Comparison of ENCODE assay signal across 9 mouse cellular contexts in the genomic region with DNA sequence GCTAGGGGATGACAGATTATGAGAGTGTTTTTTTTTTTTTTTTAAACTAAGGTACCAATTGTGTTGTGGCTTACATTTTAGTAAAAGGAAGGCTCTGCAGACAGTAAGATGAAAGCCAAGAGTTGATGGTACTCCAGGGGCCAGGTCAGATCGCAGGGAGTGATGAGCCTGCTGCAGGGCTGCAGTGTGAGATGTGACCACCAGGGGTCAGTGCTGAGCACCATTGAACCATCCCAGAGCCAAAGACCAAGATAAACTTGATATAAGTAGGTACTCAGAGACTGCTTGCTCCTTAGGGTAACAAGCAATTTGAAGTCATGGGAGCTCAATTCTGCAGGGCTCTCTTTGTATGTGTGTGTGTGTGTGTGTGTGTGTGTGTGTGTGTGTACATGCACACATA. TPM values are rescaled to one million over a fixed set of nuclear protein-coding genes. Genes with fewer than 3 reads are reported as not detected.
DNase-seq lines count a peak whose midpoint lies in the region; ATAC-seq and TF ChIP-seq lines count a peak whose summit lies in the region.
"Had no signal": no experiment of that assay in that cellular context is flagged by ENCODE, and none has a peak within 500 bp of the region (broad histone marks: within the 10 kb centered on the region; RNA-seq: fewer than 3 reads in every experiment).

No protein-coding gene starts in this region.

- no peak for ATAC-seq in forebrain, embryonic 14.5 days
- ATAC-seq in forebrain, embryonic 13.5 days = no peak
- no peak for ATAC-seq in lung, postnatal 0 days
- ATAC-seq in stomach, postnatal 0 days (ENCODE audit: low FRiP score, low TSS enrichment) = no peak

- DNase-seq in forebrain, embryonic 14.5 days (ENCODE audit: low spot score) = peak; percentile 58
- no peak for DNase-seq in testis, postnatal 14 days (ENCODE audit: low spot score)
- DNase-seq in cerebellum, postnatal 36 days = peak; percentile 74 to 84
- peak; percentile 14 for DNase-seq in hindlimb bud, embryonic 11.5 days (ENCODE audit: extremely low spot score, low read depth, low spot score)
- peak; percentile 13 for DNase-seq in lung, postnatal 0 days (ENCODE audit: low spot score)
- DNase-seq in stomach, postnatal 0 days (ENCODE audit: low spot score) = peak; percentile 25

- TF ChIP-seq EP300 in lung, postnatal 0 days (IDR thresholded peaks at IDR 0.05) = no peak
- no peak for TF ChIP-seq EP300 in stomach, postnatal 0 days (optimal IDR thresholded peaks at IDR 0.05)

- H3K36me3 ChIP-seq in forebrain, embryonic 14.5 days (ENCODE audit: control insufficient read depth, insufficient read depth, low read length) = no peaks in the 10 kb centered on the region
- H3K36me3 ChIP-seq in forebrain, embryonic 13.5 days (ENCODE audit: poor library complexity, severe bottlenecking) = no peaks in the 10 kb centered on the region
- H3K36me3 ChIP-seq in testis, adult 2 months (ENCODE audit: control insufficient read depth, insufficient read depth, low read length) = no peaks in the 10 kb centered on the region
- no peaks in the 10 kb centered on the region for H3K36me3 ChIP-seq in lung, postnatal 0 days (ENCODE audit: insufficient read depth, low read length)
- no peaks in the 10 kb centered on the region for H3K36me3 ChIP-seq in stomach, postnatal 0 days (ENCODE audit: control insufficient read depth, insufficient read depth, low read length)

- 42% methylated on average over 1 of the region's 1 CpGs for WGBS in forebrain, embryonic 14.5 days
- 36% methylated on average over 1 of the region's 1 CpGs for WGBS in forebrain, embryonic 13.5 days
- WGBS in lung, postnatal 0 days = 32% methylated on average over 1 of the region's 1 CpGs
- 46% methylated on average over 1 of the region's 1 CpGs for WGBS in stomach, postnatal 0 days

- no peak overlapping the region for H3K4me3 ChIP-seq in forebrain, embryonic 14.5 days (ENCODE audit: low read depth, low read length)
- no peak overlapping the region for H3K4me3 ChIP-seq in forebrain, embryonic 13.5 days
- H3K4me3 ChIP-seq in testis, adult 2 months (ENCODE audit: control insufficient read depth, low read depth, low read length) = no peak overlapping the region
- no peak overlapping the region for H3K4me3 ChIP-seq in lung, postnatal 0 days (ENCODE audit: low read depth, low read length)
- no peak overlapping the region for H3K4me3 ChIP-seq in stomach, postnatal 0 days (ENCODE audit: low read depth, low read length)

- H3K27me3 ChIP-seq in forebrain, embryonic 14.5 days (replicated peaks; ENCODE audit: control insufficient read depth, insufficient read depth, low read length) = no peaks in the 10 kb centered on the region
- no peaks in the 10 kb centered on the region for H3K27me3 ChIP-seq in forebrain, embryonic 13.5 days
- no peaks in the 10 kb centered on the region for H3K27me3 ChIP-seq in testis, adult 2 months (ENCODE audit: control insufficient read depth, insufficient read depth, low read length)
- no peaks in the 10 kb centered on the region for H3K27me3 ChIP-seq in lung, postnatal 0 days (replicated peaks; ENCODE audit: insufficient read depth, low read length)
- no peaks in the 10 kb centered on the region for H3K27me3 ChIP-seq in stomach, postnatal 0 days (ENCODE audit: control insufficient read depth, insufficient read depth, low read length)

- H3K27ac ChIP-seq in forebrain, embryonic 14.5 days (ENCODE audit: low read depth, low read length) = no peak overlapping the region
- no peak overlapping the region for H3K27ac ChIP-seq in forebrain, embryonic 13.5 days
- H3K27ac ChIP-seq in testis, adult 2 months (ENCODE audit: control insufficient read depth, insufficient read depth, low read depth, low read length) = no peak overlapping the region
- H3K27ac ChIP-seq in lung, postnatal 0 days (ENCODE audit: low read length) = no peak overlapping the region
- no peak overlapping the region for H3K27ac ChIP-seq in stomach, postnatal 0 days (replicated peaks)

- H3K9me3 ChIP-seq in forebrain, embryonic 14.5 days (replicated peaks; ENCODE audit: control insufficient read depth, low read length) = no peaks in the 10 kb centered on the region
- H3K9me3 ChIP-seq in forebrain, embryonic 13.5 days (replicated peaks) = 0 out of 2 replicates have a peak, but pooled peaks cover 8% of the 10 kb centered on the region
- no peaks in the 10 kb centered on the region for H3K9me3 ChIP-seq in lung, postnatal 0 days (ENCODE audit: low read length)
- H3K9me3 ChIP-seq in stomach, postnatal 0 days (ENCODE audit: control insufficient read depth, low read length) = no peaks in the 10 kb centered on the region

- no peaks in the 10 kb centered on the region for H3K4me1 ChIP-seq in forebrain, embryonic 14.5 days (ENCODE audit: control insufficient read depth, insufficient read depth, low read length)
- no peaks in the 10 kb centered on the region for H3K4me1 ChIP-seq in forebrain, embryonic 13.5 days
- H3K4me1 ChIP-seq in testis, adult 2 months (ENCODE audit: control insufficient read depth, insufficient read depth, low read length) = no peaks in the 10 kb centered on the region
- no peaks in the 10 kb centered on the region for H3K4me1 ChIP-seq in lung, postnatal 0 days (ENCODE audit: insufficient read depth, low read depth, low read length)
- no peaks in the 10 kb centered on the region for H3K4me1 ChIP-seq in stomach, postnatal 0 days (replicated peaks; ENCODE audit: control insufficient read depth, insufficient read depth)

- TF ChIP-seq POLR2A in testis, adult 2 months (IDR thresholded peaks at IDR 0.05; ENCODE audit: control insufficient read depth, low read depth, low read length) = no peak

- no peak overlapping the region for H3K4me2 ChIP-seq in forebrain, embryonic 14.5 days (ENCODE audit: low read length)
- H3K4me2 ChIP-seq in forebrain, embryonic 13.5 days = no peak overlapping the region
- H3K4me2 ChIP-seq in lung, postnatal 0 days (replicated peaks; ENCODE audit: low read depth, low read length) = no peak overlapping the region
- no peak overlapping the region for H3K4me2 ChIP-seq in stomach, postnatal 0 days (replicated peaks; ENCODE audit: low read depth)

- no peak overlapping the region for H3K9ac ChIP-seq in forebrain, embryonic 14.5 days (ENCODE audit: low read length)
- H3K9ac ChIP-seq in forebrain, embryonic 13.5 days = no peak overlapping the region
- H3K9ac ChIP-seq in lung, postnatal 0 days (replicated peaks; ENCODE audit: low read depth) = no peak overlapping the region
- H3K9ac ChIP-seq in stomach, postnatal 0 days (ENCODE audit: low read length) = no peak overlapping the region

- peak; percentile 99 for TF ChIP-seq CTCF in testis, adult 2 months (IDR thresholded peaks at IDR 0.05; ENCODE audit: control insufficient read depth, insufficient read depth, insufficient replicate concordance, low read depth, low read length)
- peak; percentile 83 for TF ChIP-seq CTCF in lung, postnatal 0 days (IDR thresholded peaks at IDR 0.05)
- peak; percentile 83 for TF ChIP-seq CTCF in stomach, postnatal 0 days (IDR thresholded peaks at IDR 0.05; ENCODE audit: low read depth)

RNA-seq across cellular contexts. Expression of gene A330070K13Rik, which starts 20.8 kb away (rescaled TPM):
- not detected in 2 replicates for polyA plus RNA-seq in forebrain, embryonic 14.5 days (2014; fragmentation: Nextera tagmentation; extraction: Ambion mirVana)
- not detected in 2 replicates for polyA plus RNA-seq in forebrain, embryonic 13.5 days (2015; fragmentation: Nextera tagmentation; extraction: Ambion mirVana)
- polyA plus RNA-seq in testis, adult 2 months (2012; rRNA removed) = 0.56 and 1.3 TPM in 2 replicates
- polyA plus RNA-seq in lung, postnatal 0 days (2015; fragmentation: Nextera tagmentation; extraction: Ambion mirVana) = not detected in 2 replicates
- polyA plus RNA-seq in stomach, postnatal 0 days (2015; fragmentation: Nextera tagmentation; extraction: Ambion mirVana) = not detected in 2 replicates
- polyA plus RNA-seq: stomach, embryonic 14.5 days had no signal

RNA-seq across cellular contexts. Expression of gene Caln1, which starts 35.9 kb away (rescaled TPM):
- 2.5 and 6.5 TPM in 2 replicates for polyA plus RNA-seq in forebrain, embryonic 14.5 days (2014; fragmentation: Nextera tagmentation; extraction: Ambion mirVana)
- polyA plus RNA-seq in forebrain, embryonic 13.5 days (2015; fragmentation: Nextera tagmentation; extraction: Ambion mirVana) = 2.0 and 3.7 TPM in 2 replicates
- polyA plus RNA-seq in testis, adult 2 months (2012; rRNA removed) = 1.3 TPM in 2 replicates
- not detected in 2 replicates for polyA plus RNA-seq in lung, postnatal 0 days (2015; fragmentation: Nextera tagmentation; extraction: Ambion mirVana)
- polyA plus RNA-seq in stomach, postnatal 0 days (2015; fragmentation: Nextera tagmentation; extraction: Ambion mirVana) = 0.11 and 0.25 TPM in 2 replicates
- polyA plus RNA-seq: stomach, embryonic 14.5 days had no signal
